Mouse (Mus musculus) embryonic facial prominence, embryonic 12.5 days (tissue): Measurements from ENCODE around the gene Rbm19. TPM values are rescaled to one million over a fixed set of nuclear protein-coding genes. Genes with fewer than 3 reads are reported as not detected.

Experiments used
- ATAC-seq: fragments of 200-750 bp; cut with Nextera tagmentation; 2 replicates; pipeline ENCODE4 v1.8.0; 2017; ENCODE audit not compliant: insufficient number of reproducible peaks, insufficient read depth, low FRiP score, low TSS enrichment
- H3K27ac ChIP-seq: fragments of 300-500 bp; sonication (generic); 2 replicates; pipeline ENCODE4 v1.5.1; 2016; ENCODE audit warnings: mild to moderate bottlenecking
- H3K27me3 ChIP-seq: fragments of 300-500 bp; sonication (generic); 2 replicates; pipeline ENCODE4 v1.6.1; 2016; ENCODE audit warnings: mild to moderate bottlenecking, moderate library complexity
- H3K36me3 ChIP-seq: fragments of 300-500 bp; sonication (generic); 2 replicates; pipeline ENCODE4 v1.6.1; 2016; ENCODE audit warnings: mild to moderate bottlenecking
- H3K4me1 ChIP-seq: fragments of 300-500 bp; sonication (generic); 2 replicates; pipeline ENCODE4 v1.6.1; 2016
- H3K4me2 ChIP-seq: fragments of 300-500 bp; sonication (generic); replicated peaks from 2 replicates; pipeline ENCODE4 v1.6.1; 2016; ENCODE audit warnings: mild to moderate bottlenecking, moderate library complexity
- H3K4me3 ChIP-seq: fragments of 300-500 bp; sonication (generic); 2 replicates; pipeline ENCODE4 v1.5.1; 2016; ENCODE audit warnings: mild to moderate bottlenecking
- H3K9ac ChIP-seq: fragments of 300-500 bp; sonication (generic); 2 replicates; pipeline ENCODE4 v1.6.1; 2016; ENCODE audit warnings: mild to moderate bottlenecking, moderate library complexity
- H3K9me3 ChIP-seq: fragments of 300-500 bp; sonication (generic); 2 replicates; pipeline ENCODE4 v1.6.1; 2016; ENCODE audit warnings: mild to moderate bottlenecking, moderate library complexity
- WGBS: fragments of 180-500 bp; shearing (Covaris S2); methylation state at CpG from one replicate; pipeline ENCODE4 v1.1.7; 2016; 5-methylcytosine and 5-hydroxymethylcytosine counted together
- polyA plus RNA-seq: library from polyadenylated mRNA; unstranded; fragments of >200 nt; fragmentation: Nextera tagmentation; extraction: Ambion mirVana; gene quantifications from 2 replicates; pipeline ENCODE4 v1.2.1, GENCODE M21; 2016

The Rbm19 gene
- polyA plus RNA-seq, 1 experiment from 2014 or later = 32.5 TPM

GRCm38 (mm10) chr5:120135337-120135736 lies 19.1 kb downstream of the Rbm19 start:
- peaks cover 37% of the 10 kb centered on the region for H3K36me3 ChIP-seq
- ATAC-seq = no peak
- H3K4me1 ChIP-seq = 0 out of 2 replicates have a peak, but pooled peaks cover 5% of the 10 kb centered on the region
- 92% methylated on average over 14 of the region's 14 CpGs for WGBS
- no peak overlapping the region for H3K27ac ChIP-seq
- H3K4me2 ChIP-seq = no peak overlapping the region
- no peak overlapping the region for H3K4me3 ChIP-seq
- no peaks in the 10 kb centered on the region for H3K9me3 ChIP-seq
- no peaks in the 10 kb centered on the region for H3K27me3 ChIP-seq
- no peak overlapping the region for H3K9ac ChIP-seq

GRCm38 (mm10) chr5:120135823-120136222 lies 19.6 kb downstream of the Rbm19 start:
- H3K9ac ChIP-seq = no peak overlapping the region
- WGBS = 78% methylated on average over 3 of the region's 3 CpGs
- no peak overlapping the region for H3K4me2 ChIP-seq
- peaks cover 37% of the 10 kb centered on the region for H3K36me3 ChIP-seq
- no peaks in the 10 kb centered on the region for H3K9me3 ChIP-seq
- H3K4me1 ChIP-seq = 0 out of 2 replicates have a peak, but pooled peaks cover 5% of the 10 kb centered on the region
- no peak overlapping the region for H3K4me3 ChIP-seq
- ATAC-seq = no peak
- 0 out of 2 replicates have a peak overlapping the region, but pooled peaks have one; percentile 20 for H3K27ac ChIP-seq
- no peaks in the 10 kb centered on the region for H3K27me3 ChIP-seq

GRCm38 (mm10) chr5:120136236-120136675 lies 20.0 kb downstream of the Rbm19 start:
- no peaks in the 10 kb centered on the region for H3K27me3 ChIP-seq
- 0 out of 2 replicates have a peak, but pooled peaks cover 3% of the 10 kb centered on the region for H3K4me1 ChIP-seq
- no peak overlapping the region for H3K4me3 ChIP-seq
- no peak for ATAC-seq
- WGBS = 45% methylated on average over 10 of the region's 10 CpGs
- 0 out of 2 replicates have a peak overlapping the region, but pooled peaks have one; percentile 20 for H3K27ac ChIP-seq
- no peak overlapping the region for H3K4me2 ChIP-seq
- peaks cover 36% of the 10 kb centered on the region for H3K36me3 ChIP-seq
- no peak overlapping the region for H3K9ac ChIP-seq
- H3K9me3 ChIP-seq = no peaks in the 10 kb centered on the region

- peaks cover 39% of the 10 kb centered on the region for H3K36me3 ChIP-seq
- H3K4me2 ChIP-seq = no peak overlapping the region
- no peak overlapping the region for H3K27ac ChIP-seq
- H3K4me1 ChIP-seq = 0 out of 2 replicates have a peak, but pooled peaks cover 3% of the 10 kb centered on the region
- ATAC-seq = no peak
- H3K9ac ChIP-seq = no peak overlapping the region
- no peak overlapping the region for H3K4me3 ChIP-seq
- H3K9me3 ChIP-seq = no peaks in the 10 kb centered on the region
- 91% methylated on average over 5 of the region's 5 CpGs for WGBS
- H3K27me3 ChIP-seq = no peaks in the 10 kb centered on the region
Observed at GRCm38 (mm10) chr5:120137038-120137437, 20.8 kb downstream of the Rbm19 start.

GRCm38 (mm10) chr5:120137846-120138245 lies 21.6 kb downstream of the Rbm19 start:
- H3K36me3 ChIP-seq = peaks cover 39% of the 10 kb centered on the region

GRCm38 (mm10) chr5:120138406-120138805 lies 22.1 kb downstream of the Rbm19 start:
- Histone ChIP-seq H3K9ac (no peak overlapping the region), H3K27me3 (no peaks in the 10 kb centered on the region), H3K27ac (no peak overlapping the region), H3K4me2 (no peak overlapping the region), H3K9me3 (no peaks in the 10 kb centered on the region), H3K36me3 (peaks cover 39% of the 10 kb centered on the region; the same call in 1 of the 2 replicates), H3K4me3 (no peak overlapping the region), H3K4me1 (0 out of 2 replicates have a peak, but pooled peaks cover 3% of the 10 kb centered on the region)
- 90% methylated on average over 3 of the region's 3 CpGs for WGBS
- no peak for ATAC-seq

More at GRCm38 (mm10) chr5:120137846-120138245, 21.6 kb downstream of the Rbm19 start:
- Histone ChIP-seq H3K27ac (no peak overlapping the region), H3K4me2 (no peak overlapping the region), H3K4me1 (0 out of 2 replicates have a peak, but pooled peaks cover 3% of the 10 kb centered on the region), H3K9me3 (no peaks in the 10 kb centered on the region), H3K27me3 (no peaks in the 10 kb centered on the region), H3K4me3 (no peak overlapping the region), H3K9ac (no peak overlapping the region)
- ATAC-seq = no peak
- WGBS = 97% methylated on average over 1 of the region's 1 CpGs

- Histone ChIP-seq H3K4me3 (no peak overlapping the region), H3K36me3 (peaks cover 45% of the 10 kb centered on the region; the same call in 1 of the 2 replicates), H3K9ac (no peak overlapping the region), H3K27me3 (no peaks in the 10 kb centered on the region), H3K9me3 (no peaks in the 10 kb centered on the region), H3K4me2 (no peak overlapping the region), H3K27ac (0 out of 2 replicates have a peak overlapping the region, but pooled peaks have one; percentile 11), H3K4me1 (0 out of 2 replicates have a peak, but pooled peaks cover 3% of the 10 kb centered on the region)
- 64% methylated on average over 8 of the region's 8 CpGs for WGBS
- ATAC-seq = peak; percentile 45; the same call in 1 of the 2 replicates
Observed at GRCm38 (mm10) chr5:120139224-120139623, 23.0 kb downstream of the Rbm19 start.

GRCm38 (mm10) chr5:120143941-120144340 lies 27.7 kb downstream of the Rbm19 start:
- ATAC-seq = no peak
- H3K4me3 ChIP-seq = no peak overlapping the region
- H3K4me2 ChIP-seq = no peak overlapping the region
- H3K9ac ChIP-seq = no peak overlapping the region
- H3K36me3 ChIP-seq = peaks cover 51% of the 10 kb centered on the region
- no peaks in the 10 kb centered on the region for H3K27me3 ChIP-seq
- H3K4me1 ChIP-seq = peaks cover 15% of the 10 kb centered on the region
- H3K9me3 ChIP-seq = no peaks in the 10 kb centered on the region
- WGBS = 57% methylated on average over 7 of the region's 7 CpGs
- H3K27ac ChIP-seq = no peak overlapping the region

GRCm38 (mm10) chr5:120145371-120146050 lies 29.2 kb downstream of the Rbm19 start:
- Histone ChIP-seq H3K4me3 (no peak overlapping the region), H3K4me2 (no peak overlapping the region), H3K9ac (no peak overlapping the region), H3K36me3 (peaks cover 45% of the 10 kb centered on the region), H3K9me3 (no peaks in the 10 kb centered on the region), H3K27me3 (no peaks in the 10 kb centered on the region), H3K4me1 (peaks cover 15% of the 10 kb centered on the region), H3K27ac (no peak overlapping the region; the same call in 1 of the 2 replicates)
- WGBS = 61% methylated on average over 19 of the region's 19 CpGs
- no peak for ATAC-seq

GRCm38 (mm10) chr5:120146051-120146385 lies 29.8 kb downstream of the Rbm19 start:
- 39% methylated on average over 11 of the region's 11 CpGs for WGBS
- no peaks in the 10 kb centered on the region for H3K27me3 ChIP-seq
- no peak overlapping the region for H3K4me2 ChIP-seq
- H3K4me3 ChIP-seq = no peak overlapping the region
- ATAC-seq = 0 out of 2 replicates have a peak, but pooled peaks have one; percentile 35
- H3K27ac ChIP-seq = no peak overlapping the region; the same call in 1 of the 2 replicates
- H3K9me3 ChIP-seq = no peaks in the 10 kb centered on the region
- no peak overlapping the region for H3K9ac ChIP-seq
- peaks cover 40% of the 10 kb centered on the region for H3K36me3 ChIP-seq
- H3K4me1 ChIP-seq = peaks cover 15% of the 10 kb centered on the region

GRCm38 (mm10) chr5:120146909-120147308 lies 30.6 kb downstream of the Rbm19 start:
- Histone ChIP-seq H3K27ac (peak overlapping the region; percentile 56), H3K27me3 (no peaks in the 10 kb centered on the region), H3K4me1 (peaks cover 15% of the 10 kb centered on the region), H3K36me3 (peaks cover 32% of the 10 kb centered on the region), H3K4me2 (no peak overlapping the region), H3K4me3 (no peak overlapping the region), H3K9me3 (no peaks in the 10 kb centered on the region), H3K9ac (no peak overlapping the region)
- WGBS = 44% methylated on average over 3 of the region's 3 CpGs
- ATAC-seq = 0 out of 2 replicates have a peak, but pooled peaks have one; percentile 47

- Histone ChIP-seq H3K4me1 (peaks cover 15% of the 10 kb centered on the region), H3K27ac (no peak overlapping the region), H3K4me2 (no peak overlapping the region), H3K9me3 (no peaks in the 10 kb centered on the region), H3K27me3 (no peaks in the 10 kb centered on the region), H3K4me3 (no peak overlapping the region), H3K9ac (no peak overlapping the region), H3K36me3 (peaks cover 20% of the 10 kb centered on the region)
- WGBS = 93% methylated on average over 9 of the region's 9 CpGs
- no peak for ATAC-seq
Observed at GRCm38 (mm10) chr5:120148246-120148645, 32.0 kb downstream of the Rbm19 start.
